Mouse (Mus musculus): ENCODE results near the gene Slc6a2.

Slc6a2 gene

GRCm38 (mm10) chr8:92959779-92960178 lies at the start of gene Slc6a2:
TSS of gene Slc6a2 (plus strand) at chr8:92960079.
- no peak for DNase-seq

DNA sequence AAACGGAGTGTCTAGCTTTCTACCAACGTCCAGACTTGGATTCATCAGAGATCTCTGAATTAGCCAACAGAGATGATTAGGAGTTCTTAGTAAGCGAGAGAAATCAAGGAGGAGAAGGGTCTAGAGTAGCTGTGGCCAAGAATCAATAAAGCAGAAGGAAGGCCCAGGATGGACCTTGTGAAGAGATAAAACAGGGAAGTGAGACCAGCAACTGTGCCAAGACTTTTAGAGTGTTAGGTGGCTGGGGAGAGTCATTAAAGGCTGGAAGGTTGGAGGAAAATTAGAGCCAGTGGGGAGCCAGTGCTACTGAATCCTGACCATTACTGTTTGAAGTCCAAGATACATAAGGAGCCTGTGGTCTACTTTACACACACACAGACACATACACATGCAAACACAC lies 48.4 kb upstream of the Slc6a2 start:
- DNase-seq: no peak

- DNase-seq: no peak
Observed at GRCm38 (mm10) chr8:92913396-92913795, 46.5 kb upstream of the Slc6a2 start.

DNA sequence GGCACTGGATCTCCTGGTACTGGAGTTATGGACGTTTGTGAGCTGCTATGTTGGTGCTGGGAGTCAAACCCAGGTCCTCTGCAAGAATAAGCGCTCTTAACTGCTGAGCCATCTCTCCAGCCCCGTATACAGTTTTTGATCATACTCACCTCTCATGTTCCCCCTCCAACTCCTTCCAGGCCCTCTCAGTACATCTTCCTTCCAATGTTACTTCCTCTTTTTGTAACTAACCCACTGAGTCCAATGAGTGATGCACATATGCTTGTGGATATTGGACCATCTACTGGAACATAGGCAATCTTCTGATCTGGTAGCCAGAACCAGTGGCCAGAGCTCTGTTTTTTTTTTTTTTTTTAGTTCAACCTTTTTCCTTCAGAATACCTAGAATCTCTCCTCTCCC lies 43.8 kb upstream of the Slc6a2 start:
- DNase-seq: no peak

DNA sequence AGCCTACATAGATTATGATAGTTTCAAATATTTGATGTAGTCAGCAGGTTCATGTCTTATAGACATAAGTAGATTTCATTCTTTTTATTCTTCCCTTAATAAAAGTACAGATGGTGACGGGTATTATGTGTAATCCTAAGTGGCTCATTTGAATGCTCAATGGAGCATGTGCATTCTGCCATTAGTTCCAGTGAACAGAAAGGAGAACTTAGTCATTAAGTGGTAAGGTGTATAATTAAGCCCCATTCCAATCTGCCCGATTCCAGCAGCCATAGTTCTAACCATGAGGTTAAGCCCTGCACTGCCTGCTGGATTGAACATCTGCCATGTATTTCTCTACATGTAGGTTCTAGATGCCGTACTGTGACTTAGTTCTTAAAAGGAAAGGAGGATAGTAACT lies 38.1 kb upstream of the Slc6a2 start:
- no peak for DNase-seq

DNA sequence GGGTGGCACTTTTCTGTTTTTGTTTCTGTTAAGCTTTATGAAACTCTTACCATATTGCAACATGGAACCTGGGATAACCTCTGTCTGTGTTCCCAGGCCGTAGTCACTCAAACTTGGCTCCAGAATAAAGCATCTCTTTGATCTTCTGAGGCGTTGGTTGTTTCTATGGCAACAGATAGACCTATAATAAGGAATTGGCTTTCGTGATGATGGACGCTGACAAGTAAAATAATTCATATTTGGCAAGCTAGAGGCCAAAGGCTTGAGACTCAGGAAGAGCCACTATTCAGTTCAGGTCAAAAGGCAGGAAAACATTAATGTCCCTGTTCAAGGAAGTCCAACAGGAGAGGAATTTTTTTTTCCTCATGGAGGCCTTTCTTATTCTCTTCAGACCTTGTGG lies 30.9 kb upstream of the Slc6a2 start:
- DNase-seq: no peak

- no peak for DNase-seq
Observed at GRCm38 (mm10) chr8:92938056-92938455, 21.8 kb upstream of the Slc6a2 start.

DNA sequence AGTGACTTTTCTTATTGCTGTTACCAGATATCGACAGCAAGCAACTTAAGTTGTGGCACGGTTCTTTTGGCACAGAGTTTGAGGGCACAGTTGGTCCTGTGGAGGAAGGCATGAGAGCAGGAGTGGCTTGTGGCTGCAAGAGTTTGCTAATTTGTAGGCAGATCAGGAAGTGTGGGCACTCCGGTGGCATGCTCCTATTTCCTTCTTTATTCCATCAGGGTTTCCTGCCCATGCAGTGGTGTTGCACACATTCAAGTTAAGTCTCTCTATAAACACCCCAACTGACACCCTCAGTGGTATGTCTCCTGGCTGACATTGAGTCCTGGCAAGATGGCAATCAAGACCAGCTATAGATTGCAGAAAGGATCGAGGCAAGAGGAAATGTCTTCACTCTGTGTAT lies 10.8 kb upstream of the Slc6a2 start:
- DNase-seq: no peak

DNA sequence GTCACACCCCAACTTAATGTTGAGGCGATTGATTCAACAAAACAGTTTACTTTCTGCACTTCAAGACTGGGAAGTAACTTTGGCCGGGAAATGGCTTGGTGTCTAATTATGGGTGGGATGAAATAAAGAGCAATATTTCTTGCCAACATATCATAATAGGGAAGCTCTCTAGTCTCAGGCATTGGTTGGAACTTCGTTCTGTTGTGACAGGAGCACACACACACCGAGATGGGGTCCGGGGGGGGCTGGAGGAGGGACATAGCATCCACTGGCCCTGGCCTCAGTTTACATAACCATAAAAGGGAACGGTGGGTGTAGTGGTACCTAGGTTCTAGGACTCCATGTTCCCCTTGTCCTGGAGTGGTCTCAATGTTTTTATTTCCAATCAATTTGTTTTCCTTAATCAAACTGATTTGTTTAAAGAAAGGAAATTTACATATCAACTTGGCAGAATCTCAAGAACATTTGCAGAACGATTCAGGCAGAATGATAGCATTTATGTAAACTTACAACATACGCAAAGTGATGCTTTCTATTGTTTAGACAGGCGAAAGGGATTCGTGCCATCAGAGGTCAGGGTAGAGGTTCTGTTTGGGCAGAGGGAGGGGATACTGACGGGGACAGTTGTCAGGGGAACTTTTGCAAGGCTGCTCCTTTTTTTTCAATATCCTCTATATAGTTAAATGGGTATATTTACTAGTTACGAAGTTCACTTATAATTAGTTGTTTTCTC lies 9.1 kb upstream of the Slc6a2 start:
- DNase-seq: no peak

- DNase-seq: no peak
Observed at GRCm38 (mm10) chr8:92954044-92954443, 5.8 kb upstream of the Slc6a2 start.

DNA sequence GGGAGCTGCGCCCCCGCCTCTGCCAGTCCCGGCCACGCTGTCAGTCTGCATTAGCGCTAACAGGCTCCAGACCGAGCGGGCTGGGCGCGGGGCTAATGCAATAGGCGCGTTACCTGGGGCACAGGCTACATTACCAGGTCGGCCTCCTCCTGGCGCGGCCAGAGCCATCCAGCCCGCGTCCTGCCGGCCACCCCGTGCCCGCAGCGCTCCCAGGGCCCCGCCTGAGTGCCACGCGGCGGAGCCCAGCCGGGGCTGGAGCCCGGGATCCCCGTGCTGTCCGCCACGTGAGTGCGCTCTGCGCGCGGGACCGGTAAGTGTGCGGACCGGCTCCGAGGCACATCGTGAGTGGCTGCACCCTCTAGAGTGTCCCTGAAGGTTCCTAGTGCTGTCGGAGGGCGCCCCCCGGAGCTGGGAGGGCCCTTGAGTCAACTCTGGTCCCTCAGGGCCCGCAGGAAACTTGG lies 602 bp downstream of the Slc6a2 start:
- peak in 1 of 2 experiments; percentile 6 for DNase-seq

DNA sequence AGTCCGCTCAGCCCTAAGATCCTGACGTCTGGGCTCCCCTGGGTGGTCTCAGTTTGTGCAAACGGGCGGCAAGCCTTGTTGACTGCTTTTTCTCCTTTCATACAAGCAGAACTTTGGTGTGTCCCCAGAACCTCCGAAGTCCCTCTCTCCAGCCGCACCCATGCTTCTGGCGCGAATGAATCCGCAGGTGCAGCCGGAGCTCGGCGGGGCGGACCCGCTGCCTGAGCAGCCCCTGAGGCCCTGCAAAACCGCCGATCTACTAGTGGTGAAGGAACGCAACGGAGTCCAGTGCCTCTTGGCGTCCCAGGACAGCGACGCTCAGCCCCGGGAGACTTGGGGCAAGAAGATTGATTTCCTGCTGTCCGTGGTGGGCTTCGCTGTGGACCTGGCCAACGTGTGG lies 1.2 kb downstream of the Slc6a2 start:
- no peak for DNase-seq

- no peak for DNase-seq
Observed at GRCm38 (mm10) chr8:92964556-92964955, 4.7 kb downstream of the Slc6a2 start.

- peak; percentile 27 to 29 for DNase-seq
Observed at GRCm38 (mm10) chr8:92972949-92973348, 13.1 kb downstream of the Slc6a2 start.

DNA sequence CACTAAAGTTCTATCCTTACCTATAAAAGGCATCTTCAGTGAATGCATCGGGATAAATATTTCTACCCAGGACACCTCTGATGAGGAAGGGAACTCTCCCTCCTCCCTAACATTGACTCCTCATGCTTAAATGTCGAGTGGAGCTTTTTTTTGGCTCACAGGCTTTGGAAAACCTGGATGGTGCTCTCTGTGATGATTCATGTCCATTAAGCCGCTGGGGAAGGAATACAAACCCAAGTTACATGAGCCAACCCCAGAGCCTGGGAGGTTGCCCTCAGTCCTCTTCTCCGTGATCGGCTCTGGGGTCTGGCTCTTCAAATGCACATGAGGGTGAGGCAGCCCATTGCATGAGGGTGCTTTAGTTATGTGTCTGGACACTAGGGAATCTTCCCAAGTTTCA lies 16.8 kb downstream of the Slc6a2 start:
- no peak for DNase-seq

DNA sequence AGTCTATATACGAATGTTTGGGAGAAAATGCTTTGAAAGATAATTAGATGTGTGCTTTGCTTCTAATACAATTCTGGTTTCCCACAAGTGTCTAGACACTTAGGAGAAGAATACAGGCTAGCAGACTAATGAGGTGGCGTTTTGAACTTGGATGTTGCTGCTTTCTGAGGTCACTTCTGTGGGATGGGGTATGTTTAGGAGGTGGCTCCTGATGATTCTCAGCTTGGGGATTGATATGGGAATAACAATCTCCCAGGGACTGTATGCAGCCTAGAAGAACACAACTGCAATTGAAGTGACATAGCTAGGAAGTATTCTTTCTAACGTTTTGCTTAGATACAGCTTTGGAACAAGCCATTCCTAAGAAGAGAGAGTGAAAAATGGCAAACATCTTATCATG lies 22.6 kb downstream of the Slc6a2 start:
- no peak for DNase-seq

GRCm38 (mm10) chr8:92984376-92984775 lies 24.5 kb downstream of the Slc6a2 start:
- no peak for DNase-seq

- DNase-seq: peak; percentile 22 to 52
Observed at GRCm38 (mm10) chr8:92996840-92997239, 37.0 kb downstream of the Slc6a2 start.

DNA sequence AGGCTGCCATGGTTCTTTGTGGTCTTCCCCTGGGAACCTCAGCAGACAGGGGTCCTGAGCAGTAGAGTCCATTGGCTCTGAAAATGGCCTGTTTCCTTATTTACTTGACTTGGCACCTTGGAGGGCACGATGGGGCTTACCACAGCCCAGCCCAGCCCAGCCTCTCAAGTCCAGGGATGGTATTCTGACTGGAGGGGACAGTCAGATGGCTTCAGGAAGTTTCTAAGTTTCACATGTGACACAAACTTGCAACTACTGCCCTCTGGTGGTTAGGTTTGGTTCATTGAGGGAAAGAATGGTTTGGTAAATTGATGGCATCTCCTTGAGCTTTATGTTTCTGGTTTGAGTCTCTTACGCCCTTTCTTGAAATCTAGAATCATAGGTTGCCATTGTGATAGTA lies 38.7 kb downstream of the Slc6a2 start:
- peak; percentile 8 to 49 for DNase-seq

DNA sequence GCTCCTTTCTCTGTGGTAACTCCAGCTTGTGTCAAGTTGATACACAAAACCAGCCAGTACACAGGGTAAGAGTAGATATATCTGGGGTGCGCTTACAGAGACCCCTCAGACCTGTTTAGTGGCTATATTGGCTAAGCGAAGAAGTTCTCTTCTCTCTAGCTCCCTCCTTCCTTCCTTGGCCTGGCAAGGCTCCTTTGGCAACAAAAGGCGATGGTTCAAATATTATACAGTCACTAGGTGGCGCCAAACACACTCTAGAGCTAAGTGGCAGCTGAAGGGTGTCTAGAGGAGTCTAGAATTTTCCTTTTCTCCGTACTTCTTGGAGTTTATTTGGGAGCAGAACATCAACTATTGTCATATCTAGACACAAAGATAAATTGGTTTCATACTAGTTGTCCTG lies 50.4 kb downstream of the Slc6a2 start:
- peak; percentile 12 to 57 for DNase-seq

DNA sequence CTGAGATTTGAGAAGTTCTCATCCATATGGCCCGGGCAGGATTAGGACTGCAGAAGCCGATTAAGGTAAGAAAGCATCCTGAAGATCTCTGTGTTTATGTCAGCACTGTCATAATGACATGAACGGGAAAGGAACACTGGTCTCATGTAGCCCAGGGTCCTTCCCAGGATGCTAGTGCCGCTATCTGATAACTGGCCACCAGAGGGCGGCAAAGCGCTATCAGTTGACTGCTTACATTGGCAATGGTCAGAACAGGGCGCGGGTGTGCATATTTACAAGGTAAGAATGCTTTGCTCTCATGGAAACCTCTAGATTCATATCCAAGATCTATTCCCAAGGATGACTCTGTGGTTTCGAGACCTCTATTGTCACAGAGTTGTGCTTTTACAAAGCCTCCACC lies 51.6 kb downstream of the Slc6a2 start:
- DNase-seq: peak; percentile 83 to 91

GRCm38 (mm10) chr8:93012226-93012625 lies 52.3 kb downstream of the Slc6a2 start:
- DNase-seq: no peak

DNA sequence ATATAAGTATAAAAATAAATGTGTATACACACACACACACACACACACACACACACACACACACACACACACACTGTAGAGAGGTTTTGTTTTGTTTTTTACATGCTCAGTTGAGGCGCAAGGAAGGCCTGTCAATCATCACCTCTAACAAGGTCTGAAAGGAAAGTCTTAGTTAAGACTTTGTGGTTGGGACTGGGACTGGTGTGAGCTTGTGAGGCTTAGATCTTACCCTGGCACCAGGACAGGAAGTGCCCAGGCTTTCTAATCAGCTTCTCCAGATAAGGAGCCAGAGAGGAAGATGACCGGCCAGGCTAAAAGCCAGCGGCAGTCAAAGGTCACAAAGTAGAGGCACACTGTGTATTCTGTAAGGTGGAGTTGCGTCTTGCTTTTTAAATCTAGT lies 54.4 kb downstream of the Slc6a2 start:
- DNase-seq: no peak

GRCm38 (mm10) chr8:93021738-93022137 lies 61.9 kb downstream of the Slc6a2 start:
- DNase-seq: no peak

DNA sequence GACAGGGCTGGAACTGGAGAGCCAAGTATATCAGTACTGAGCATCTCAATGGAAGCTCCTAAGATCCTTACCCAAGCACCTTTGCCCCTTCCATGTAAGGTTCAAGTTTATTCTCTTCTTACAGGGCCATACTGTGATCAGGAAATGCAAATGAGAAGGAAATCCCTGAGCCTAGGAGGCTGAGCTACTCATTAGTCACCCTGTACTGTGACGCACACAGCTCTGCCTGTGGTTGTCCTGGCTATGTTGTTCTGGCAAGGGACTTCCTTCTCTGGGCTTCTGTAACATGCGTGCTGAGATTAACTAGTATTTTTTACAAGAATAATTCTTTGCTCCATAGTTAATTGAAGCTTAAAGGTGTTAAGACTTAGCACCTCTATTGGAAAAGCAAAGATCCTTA lies 70.8 kb downstream of the Slc6a2 start:
- DNase-seq: no peak

Measured in cerebellum, postnatal 25 days (tissue).